Mouse (Mus musculus): ENCODE measurements around the gene Tmem199.

GRCm38 (mm10) chr11:78467932-78468331, 44.0 kb downstream of the Tmem199 start:
- no peak for TF ChIP-seq CTCF (IDR thresholded peaks at IDR 0.05; ENCODE audit: control insufficient read depth, insufficient read depth, insufficient read length)
- TF ChIP-seq MAX (IDR thresholded peaks at IDR 0.05): no peak
